Comparison of ENCODE assay signal across 15 mouse cellular contexts in genomic region chr7:122094564-122095330, GRCm38 (mm10). TPM values are rescaled to one million over a fixed set of nuclear protein-coding genes. Genes with fewer than 3 reads are reported as not detected.
A peak's percentile ranks its signal among the peaks of the same experiment; 100 is the strongest.
DNase-seq lines count a peak whose midpoint lies in the region; ATAC-seq and TF ChIP-seq lines count a peak whose summit lies in the region.
"Had no signal": no experiment of that assay in that cellular context is flagged by ENCODE, and none has a peak within 500 bp of the region (broad histone marks: within the 10 kb centered on the region; RNA-seq: fewer than 3 reads in every experiment).

No protein-coding gene starts in this region.

- no peak overlapping the region for H3K4me3 ChIP-seq in kidney, adult 2 months (ENCODE audit: insufficient read depth, low read depth, low read length)
- no peak overlapping the region for H3K4me3 ChIP-seq in midbrain, embryonic 14.5 days (replicated peaks; ENCODE audit: low read depth, low read length)
- H3K4me3 ChIP-seq: forebrain, embryonic 10.5 days; liver, embryonic 13.5 days; midbrain, embryonic 15.5 days had no signal

- intact Hi-C loops in left cerebral cortex, postnatal 25 days (cut with DNase I) = no loop called here

- H3K36me3 ChIP-seq in kidney, adult 2 months (ENCODE audit: control insufficient read depth, insufficient read depth, low read length) = peaks cover 11% of the 10 kb centered on the region
- peaks cover 76% of the 10 kb centered on the region for H3K36me3 ChIP-seq in midbrain, embryonic 14.5 days (ENCODE audit: control insufficient read depth, insufficient read depth, low read length)

- TF ChIP-seq CTCF in kidney, adult 2 months (conservative IDR thresholded peaks at IDR 0.05; ENCODE audit: insufficient read depth, insufficient read length, low read depth, low read length) = peak; percentile 31; the same call in 1 of the 2 replicates

- H3K9ac ChIP-seq in midbrain, embryonic 14.5 days (replicated peaks; ENCODE audit: low read length) = no peak overlapping the region
- H3K9ac ChIP-seq: liver, embryonic 13.5 days; midbrain, embryonic 15.5 days had no signal

- H3K4me2 ChIP-seq in midbrain, embryonic 14.5 days (ENCODE audit: low read length) = no peak overlapping the region
- H3K4me2 ChIP-seq: liver, embryonic 13.5 days; midbrain, embryonic 15.5 days had no signal

- ATAC-seq in midbrain, embryonic 14.5 days (ENCODE audit: low FRiP score, low TSS enrichment) = no peak
- ATAC-seq: midbrain, embryonic 15.5 days had no signal

- 90% methylated on average over 2 of the region's 2 CpGs for WGBS in kidney, adult 2 months
- 100% methylated on average over 2 of the region's 2 CpGs for WGBS in midbrain, embryonic 14.5 days

- no peaks in the 10 kb centered on the region for H3K27me3 ChIP-seq in kidney, adult 2 months (replicated peaks; ENCODE audit: control insufficient read depth, insufficient read depth, low read length)
- H3K27me3 ChIP-seq in midbrain, embryonic 14.5 days (ENCODE audit: control insufficient read depth, insufficient read depth, low read length) = no peaks in the 10 kb centered on the region
- H3K27me3 ChIP-seq: liver, embryonic 13.5 days; midbrain, embryonic 15.5 days had no signal

- peaks cover 3% of the 10 kb centered on the region; the same call in 1 of the 2 replicates for H3K4me1 ChIP-seq in kidney, adult 2 months (ENCODE audit: control insufficient read depth, insufficient read depth, low read length)
- H3K4me1 ChIP-seq in midbrain, embryonic 14.5 days (ENCODE audit: control insufficient read depth, insufficient read depth, low read length) = no peaks in the 10 kb centered on the region
- H3K4me1 ChIP-seq: forebrain, embryonic 10.5 days had no signal

- no peak overlapping the region for H3K27ac ChIP-seq in kidney, adult 2 months (ENCODE audit: insufficient read depth, low read depth, low read length)
- H3K27ac ChIP-seq in midbrain, embryonic 14.5 days (replicated peaks; ENCODE audit: low read depth, low read length) = no peak overlapping the region
- H3K27ac ChIP-seq: forebrain, embryonic 10.5 days; liver, embryonic 13.5 days; midbrain, embryonic 15.5 days had no signal

- TF ChIP-seq POLR2A in kidney, adult 2 months (IDR thresholded peaks at IDR 0.05; ENCODE audit: low read depth, low read length) = no peak

- peak; percentile 14 for DNase-seq in kidney, adult 2 months
- DNase-seq in kidney, postnatal 14 days = no peak
- DNase-seq in thymus, postnatal 0 days (ENCODE audit: low spot score) = peak; percentile 5
- DNase-seq in thymus, postnatal 4 days = no peak
- DNase-seq in induced T-regulatory cell, adult 2 months (ENCODE audit: low read depth) = peak; percentile 38
- no peak for DNase-seq in midbrain, embryonic 14.5 days
- no peak for DNase-seq in testis, postnatal 10 days (ENCODE audit: low spot score)
- DNase-seq in left cerebral cortex, postnatal 25 days (ENCODE audit: low spot score in 2 of 2) = no peak
- DNase-seq: cerebellum, adult 11 months; gastrocnemius, postnatal 36 days; kidney, adult 18-20 months; liver, embryonic 13.5 days; right cerebral cortex, postnatal 14 days had no signal

- no peaks in the 10 kb centered on the region for H3K9me3 ChIP-seq in midbrain, embryonic 14.5 days (ENCODE audit: control insufficient read depth, low read length)
- H3K9me3 ChIP-seq: forebrain, embryonic 10.5 days; liver, embryonic 13.5 days; midbrain, embryonic 15.5 days had no signal

RNA-seq across cellular contexts. Expression of gene Ndufab1, which starts 6.9 kb away (rescaled TPM):
- polyA plus RNA-seq in kidney, adult 2 months (2012; rRNA removed) = 437 and 852 TPM in 2 replicates
- 641 and 688 TPM in 2 replicates for polyA plus RNA-seq in thymus, postnatal 0 days (2015; fragmentation: Nextera tagmentation; extraction: Ambion mirVana)
- polyA plus RNA-seq in midbrain, embryonic 14.5 days (2014; fragmentation: Nextera tagmentation; extraction: Ambion mirVana) = 583 and 649 TPM in 2 replicates
- total RNA-seq in left cerebral cortex, postnatal 25 days (2021) = 100 to 1,000 TPM; 258 to 307 TPM

RNA-seq across cellular contexts. Expression of gene Ears2, which starts 27.7 kb away (rescaled TPM):
- 9.2 and 11.2 TPM in 2 replicates for polyA plus RNA-seq in kidney, adult 2 months (2012; rRNA removed)
- 8.9 and 9.2 TPM in 2 replicates for polyA plus RNA-seq in thymus, postnatal 0 days (2015; fragmentation: Nextera tagmentation; extraction: Ambion mirVana)
- polyA plus RNA-seq in midbrain, embryonic 14.5 days (2014; fragmentation: Nextera tagmentation; extraction: Ambion mirVana) = 8.2 and 11.0 TPM in 2 replicates
- total RNA-seq in left cerebral cortex, postnatal 25 days (2021) = 1 to 10 TPM; 8.3 to 9.0 TPM

RNA-seq across cellular contexts. Expression of gene Ubfd1, which starts 27.8 kb away (rescaled TPM):
- polyA plus RNA-seq in kidney, adult 2 months (2012; rRNA removed) = 18.9 and 19.6 TPM in 2 replicates
- polyA plus RNA-seq in thymus, postnatal 0 days (2015; fragmentation: Nextera tagmentation; extraction: Ambion mirVana) = 37.5 and 39.5 TPM in 2 replicates
- 93.0 and 108 TPM in 2 replicates for polyA plus RNA-seq in midbrain, embryonic 14.5 days (2014; fragmentation: Nextera tagmentation; extraction: Ambion mirVana)
- 10 to 100 TPM; 66.1 to 67.8 TPM for total RNA-seq in left cerebral cortex, postnatal 25 days (2021)

RNA-seq across cellular contexts. Expression of gene Palb2, which starts 38.0 kb away (rescaled TPM):
- polyA plus RNA-seq in kidney, adult 2 months (2012; rRNA removed) = 0.59 and 0.98 TPM in 2 replicates
- 16.5 and 16.9 TPM in 2 replicates for polyA plus RNA-seq in thymus, postnatal 0 days (2015; fragmentation: Nextera tagmentation; extraction: Ambion mirVana)
- polyA plus RNA-seq in midbrain, embryonic 14.5 days (2014; fragmentation: Nextera tagmentation; extraction: Ambion mirVana) = 5.6 TPM in 2 replicates
- total RNA-seq in left cerebral cortex, postnatal 25 days (2021) = 1 to 10 TPM; 1.0 to 2.6 TPM

RNA-seq across cellular contexts. Expression of gene Dctn5, which starts 38.1 kb away (rescaled TPM):
- polyA plus RNA-seq in kidney, adult 2 months (2012; rRNA removed) = 74.9 and 77.1 TPM in 2 replicates
- polyA plus RNA-seq in thymus, postnatal 0 days (2015; fragmentation: Nextera tagmentation; extraction: Ambion mirVana) = 108 TPM in 2 replicates
- polyA plus RNA-seq in midbrain, embryonic 14.5 days (2014; fragmentation: Nextera tagmentation; extraction: Ambion mirVana) = 152 and 167 TPM in 2 replicates
- 100 to 1,000 TPM in 1 of 2 experiments, 10 to 100 TPM in 1; 99.1 to 105 TPM for total RNA-seq in left cerebral cortex, postnatal 25 days (2021)

Comparison
In these comparisons a context has a peak if more than half of its experiments do, and no peak if none do; other contexts are left out.
1. DNase-seq: peak in kidney, adult 2 months (single experiment), thymus, postnatal 0 days (single experiment) and induced T-regulatory cell, adult 2 months (single experiment); none in kidney, postnatal 14 days (single experiment), thymus, postnatal 4 days (single experiment), midbrain, embryonic 14.5 days (single experiment), testis, postnatal 10 days (single experiment) and left cerebral cortex, postnatal 25 days (0 of 2).